Mouse (Mus musculus): ENCODE results near the gene 4932438H23Rik.

The 4932438H23Rik gene

DNA sequence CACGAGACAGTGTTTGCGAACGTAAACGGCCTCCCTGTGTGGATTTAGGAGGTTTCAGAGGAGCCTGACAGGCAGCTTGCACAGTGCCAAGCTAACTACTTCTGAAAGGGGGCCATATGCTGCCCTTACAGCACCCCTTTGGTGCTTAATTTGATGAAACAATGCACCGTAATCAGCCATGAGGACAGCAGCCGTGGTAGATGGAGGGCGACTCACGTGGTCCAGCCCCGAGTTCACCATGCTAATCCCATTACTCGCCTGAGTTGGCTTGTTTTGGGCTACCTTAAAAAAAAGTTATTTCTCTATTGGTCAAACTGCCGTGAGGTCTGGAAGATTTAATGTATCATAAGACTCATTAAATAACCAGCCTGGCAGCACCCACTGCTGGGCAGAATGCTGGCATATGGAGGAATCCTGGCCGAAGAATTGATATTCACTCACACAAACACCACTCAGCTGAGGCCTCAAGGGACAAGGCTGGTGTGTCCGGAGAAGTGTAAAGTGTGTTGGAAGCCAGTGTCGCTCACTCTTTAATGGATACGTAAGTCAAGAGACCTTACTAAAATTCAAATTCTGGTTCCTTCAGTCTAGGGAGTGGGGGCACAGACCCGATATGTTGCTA is 4.6 kb upstream of the 4932438H23Rik start:
- in situ Hi-C loops (cut with MboI, MseI), result loop anchor here (10.0 kb wide), 1 partner anchor 225 kb away; no protein-coding TSS in a partner anchor

DNA sequence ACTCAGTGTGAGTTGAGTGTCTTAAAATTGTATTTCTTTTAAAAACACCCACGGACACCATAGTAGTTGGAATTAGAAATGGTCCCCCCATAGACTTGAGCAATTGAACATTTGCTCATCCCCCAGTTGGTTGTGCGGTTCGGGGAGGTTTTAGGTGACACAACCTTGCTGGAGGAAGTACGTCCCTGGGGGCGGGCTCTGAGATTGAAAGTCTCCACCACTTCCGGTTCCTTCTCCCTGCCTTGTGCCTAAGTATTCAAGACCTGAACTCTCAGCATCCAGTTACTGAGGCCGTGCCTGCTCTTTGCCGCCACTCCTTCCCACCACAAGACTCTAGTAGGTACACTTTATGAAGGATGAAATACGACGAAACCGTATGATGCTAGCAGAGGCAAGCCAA is 2.9 kb upstream of the 4932438H23Rik start:
- in situ Hi-C loops (cut with MboI, MseI), result loop anchor here (10.0 kb wide), 1 partner anchor 227 kb away; no protein-coding TSS in a partner anchor

DNA sequence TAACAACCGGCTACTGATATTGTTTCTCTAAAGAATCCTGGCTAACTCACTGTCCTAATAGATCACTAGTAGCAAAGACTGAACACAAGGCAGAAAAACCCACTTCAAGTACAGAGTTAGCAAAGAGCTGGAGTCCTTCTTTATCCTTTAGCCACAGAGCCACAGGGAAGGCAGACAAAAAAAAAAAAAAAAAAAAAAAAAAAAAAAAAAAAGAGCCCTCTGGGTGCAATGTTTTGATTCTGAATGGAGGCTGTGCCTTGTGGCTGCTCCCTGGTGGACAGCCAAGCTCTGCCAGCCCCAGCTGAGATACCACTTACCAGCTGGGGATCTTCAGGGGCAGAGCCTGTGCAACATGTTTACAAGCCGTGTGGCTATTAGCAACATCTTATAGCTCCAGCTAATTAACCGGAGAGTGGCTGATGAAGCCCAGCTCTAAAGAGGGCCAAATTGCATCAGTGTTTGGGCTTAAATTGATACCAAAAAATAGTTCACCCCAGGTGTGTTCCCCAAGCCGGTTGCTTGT is 2.1 kb upstream of the 4932438H23Rik start:
- in situ Hi-C loops (cut with MboI, MseI), result loop anchor here (10.0 kb wide), 1 partner anchor 228 kb away; no protein-coding TSS in a partner anchor

DNA sequence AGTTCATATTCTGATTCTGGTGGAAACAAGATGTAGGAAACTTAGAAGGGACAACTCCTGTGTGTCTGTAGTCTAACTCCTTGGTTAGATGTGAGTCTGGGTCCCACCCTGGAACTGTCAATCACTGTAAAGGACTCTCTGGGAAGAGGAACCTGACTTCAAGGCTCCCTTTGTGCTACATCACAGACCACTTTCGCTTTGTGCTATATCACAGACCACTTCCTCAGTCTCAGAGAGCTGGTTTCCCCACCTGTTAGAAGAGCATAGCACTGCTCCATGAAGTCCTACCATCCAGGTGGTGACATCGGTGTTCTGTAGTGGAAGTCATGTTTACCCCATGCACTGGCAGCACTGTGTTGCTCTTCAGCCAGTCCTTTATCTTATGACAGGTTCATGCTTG is 1.1 kb upstream of the 4932438H23Rik start:
- in situ Hi-C loops (cut with MboI, MseI), result loop anchor here (10.0 kb wide), 1 partner anchor 229 kb away; no protein-coding TSS in a partner anchor

DNA sequence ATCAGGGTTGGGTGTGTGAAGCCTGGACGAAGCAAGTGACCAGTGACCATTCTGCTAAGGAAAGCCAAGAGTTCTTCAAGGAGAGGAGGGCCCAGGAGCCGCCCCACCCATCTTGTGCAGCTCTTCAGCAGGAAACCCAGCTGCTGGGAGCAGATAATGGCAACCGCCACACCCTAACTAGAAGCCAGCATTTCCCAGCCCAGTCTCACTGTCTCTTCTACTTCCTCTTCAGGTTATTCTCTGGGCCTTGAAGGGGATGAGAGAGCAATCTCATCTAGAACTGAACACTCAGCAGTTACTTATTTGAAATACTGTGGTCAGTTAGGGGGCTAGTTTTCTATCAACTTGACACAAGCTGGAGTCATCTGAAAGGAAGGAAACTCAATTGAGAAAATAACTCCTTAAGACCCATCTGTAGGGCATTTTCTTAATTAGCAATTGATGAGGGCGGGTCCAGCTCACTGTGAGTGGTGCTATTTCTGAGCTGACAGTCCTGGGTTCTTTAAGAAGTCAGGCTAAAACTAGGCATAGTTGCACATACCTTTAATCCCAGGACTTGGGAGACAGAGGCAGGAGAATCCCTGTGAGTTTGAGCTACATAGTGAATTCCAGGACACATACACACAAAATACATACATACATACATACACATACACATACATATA is 8.1 kb downstream of the 4932438H23Rik start:
- in situ Hi-C loops (cut with MboI, MseI), result no loop called here

- in situ Hi-C loops (cut with MboI, MseI), result no loop called here
Observed at GRCm38 (mm10) chr16:91085239-91085825, 9.6 kb downstream of the 4932438H23Rik start.

GRCm38 (mm10) chr16:91084307-91085238 is 10.3 kb downstream of the 4932438H23Rik start:
- in situ Hi-C loops (cut with MboI, MseI), result loop anchor here (5.0 kb wide), 1 partner anchor 268 kb away; no protein-coding TSS in a partner anchor

DNA sequence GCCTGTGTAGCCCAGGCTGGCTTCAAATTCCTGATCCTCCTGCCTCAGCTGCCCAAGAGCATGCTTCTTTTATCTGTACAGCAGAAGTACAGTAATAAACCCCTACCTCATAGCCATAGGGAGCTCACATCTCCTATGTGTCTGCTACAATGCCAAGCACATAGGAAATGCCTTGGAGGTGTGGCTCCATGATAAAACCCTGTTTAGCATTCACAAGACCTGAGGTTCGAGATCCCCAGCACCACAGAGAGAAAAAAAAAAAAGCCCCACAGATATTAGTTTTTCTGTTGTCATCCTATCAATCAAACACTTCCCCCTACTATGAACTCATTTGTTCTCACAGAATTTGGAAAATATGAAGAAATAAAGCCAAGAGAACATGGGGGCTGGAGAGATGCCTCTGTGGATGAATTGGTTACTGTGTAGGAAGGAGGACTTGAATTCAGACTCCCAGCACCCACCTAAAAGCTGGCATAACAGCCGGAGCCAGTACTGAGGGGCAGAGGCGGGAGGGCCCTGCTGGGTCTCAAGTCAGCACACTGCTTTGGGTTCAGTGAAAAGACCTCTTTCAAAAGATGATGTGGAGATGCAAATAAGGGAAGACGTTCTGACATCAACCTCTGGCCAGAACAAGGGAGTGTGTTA is 11.8 kb downstream of the 4932438H23Rik start:
- in situ Hi-C loops (cut with MboI, MseI), result loop anchor here (5.0 kb wide), 1 partner anchor 269 kb away; no protein-coding TSS in a partner anchor

DNA sequence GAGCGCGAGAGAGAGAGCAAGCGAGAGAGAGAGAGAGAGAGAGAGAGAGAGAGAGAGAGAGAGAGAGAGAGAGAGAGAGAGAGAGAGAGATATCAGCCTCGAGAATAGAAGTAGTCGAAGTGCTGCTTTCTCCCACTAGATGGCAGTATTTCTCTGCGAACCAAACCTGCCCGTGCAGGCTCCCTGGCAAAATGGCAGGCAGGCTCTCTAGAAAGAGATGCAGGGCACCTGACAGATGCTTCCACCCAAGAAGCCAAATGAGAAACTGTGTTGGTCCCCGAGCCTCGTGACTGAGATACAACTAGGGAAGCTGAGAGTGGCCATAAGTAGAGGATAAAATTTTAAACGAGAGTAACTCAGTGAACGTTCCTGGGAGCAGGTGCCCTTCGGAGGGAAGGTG is 13.4 kb downstream of the 4932438H23Rik start:
- in situ Hi-C loops (cut with MboI, MseI), result loop anchor here (5.0 kb wide), 1 partner anchor 271 kb away; no protein-coding TSS in a partner anchor

- in situ Hi-C loops (cut with MboI, MseI), result loop anchor here (5.0 to 10.0 kb wide), 2 partner anchors 129 to 419 kb away; no protein-coding TSS in a partner anchor
Observed at GRCm38 (mm10) chr16:91076180-91076579, 18.7 kb downstream of the 4932438H23Rik start.

- in situ Hi-C loops (cut with MboI, MseI), result loop anchor here (5.0 to 10.0 kb wide), 2 partner anchors 128 to 419 kb away; no protein-coding TSS in a partner anchor
Observed at GRCm38 (mm10) chr16:91075423-91075822, 19.5 kb downstream of the 4932438H23Rik start.

DNA sequence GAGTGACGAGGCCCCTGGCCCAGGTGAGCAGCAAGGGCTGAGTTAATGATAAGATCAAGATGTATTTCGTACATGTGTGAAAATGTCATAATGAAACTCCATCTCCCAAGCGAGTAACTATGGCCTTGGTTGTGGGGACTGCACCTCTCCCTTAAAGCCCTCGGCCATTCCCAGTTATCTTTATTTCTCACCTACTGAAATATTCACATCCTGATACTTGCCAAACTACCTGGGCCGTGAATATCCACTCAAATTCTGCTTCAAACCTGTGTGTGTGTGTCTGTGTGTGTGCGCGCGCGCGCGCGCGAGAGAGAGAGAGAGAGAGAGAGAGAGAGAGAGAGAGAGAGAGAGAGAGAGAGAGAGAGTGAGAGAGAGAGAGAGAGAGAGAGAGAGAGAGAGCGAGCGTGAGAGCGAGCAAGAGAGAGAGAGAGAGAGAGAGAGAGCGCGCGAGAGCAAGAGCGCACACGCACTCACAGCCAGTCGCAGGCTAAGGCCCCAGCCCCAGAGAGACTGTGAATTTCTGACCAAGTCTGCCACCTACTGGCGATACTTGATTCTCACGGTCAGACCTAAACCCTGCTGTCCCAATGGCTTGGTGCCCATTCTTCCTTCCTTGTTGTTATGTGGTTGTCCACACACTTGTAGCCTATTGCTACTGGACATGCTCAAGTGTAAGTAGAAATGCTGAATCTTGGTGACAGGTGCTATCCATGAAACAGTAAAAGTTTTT is 21.6 kb downstream of the 4932438H23Rik start:
- in situ Hi-C loops (cut with MboI, MseI), result loop anchor here (10.0 kb wide), 1 partner anchor 421 kb away; no protein-coding TSS in a partner anchor

- in situ Hi-C loops (cut with MboI, MseI), result loop anchor here (10.0 kb wide), 1 partner anchor 423 kb away; no protein-coding TSS in a partner anchor
Observed at GRCm38 (mm10) chr16:91072256-91072655, 22.7 kb downstream of the 4932438H23Rik start.

GRCm38 (mm10) chr16:91068969-91069368 is 26.0 kb downstream of the 4932438H23Rik start:
- in situ Hi-C loops (cut with MboI, MseI), result no loop called here

DNA sequence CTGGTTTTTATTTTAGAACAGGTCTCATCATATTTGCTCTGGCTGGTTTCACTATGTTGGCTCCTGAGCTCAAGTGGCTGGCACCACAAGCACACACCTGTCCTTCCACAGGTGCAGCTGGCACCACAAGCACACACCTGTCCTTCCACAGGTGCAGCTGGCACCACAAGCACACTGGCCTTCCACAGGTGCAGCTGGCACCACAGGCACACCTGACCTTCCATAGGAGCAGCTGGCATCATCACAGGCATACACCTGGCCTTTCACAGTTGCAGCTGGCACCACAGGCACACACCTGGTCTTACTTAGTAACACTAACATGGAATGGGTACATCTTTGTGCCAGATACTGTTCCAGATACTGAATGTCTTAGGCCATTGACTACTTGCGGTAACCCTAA is 27.8 kb downstream of the 4932438H23Rik start:
- in situ Hi-C loops (cut with MboI, MseI), result no loop called here

DNA sequence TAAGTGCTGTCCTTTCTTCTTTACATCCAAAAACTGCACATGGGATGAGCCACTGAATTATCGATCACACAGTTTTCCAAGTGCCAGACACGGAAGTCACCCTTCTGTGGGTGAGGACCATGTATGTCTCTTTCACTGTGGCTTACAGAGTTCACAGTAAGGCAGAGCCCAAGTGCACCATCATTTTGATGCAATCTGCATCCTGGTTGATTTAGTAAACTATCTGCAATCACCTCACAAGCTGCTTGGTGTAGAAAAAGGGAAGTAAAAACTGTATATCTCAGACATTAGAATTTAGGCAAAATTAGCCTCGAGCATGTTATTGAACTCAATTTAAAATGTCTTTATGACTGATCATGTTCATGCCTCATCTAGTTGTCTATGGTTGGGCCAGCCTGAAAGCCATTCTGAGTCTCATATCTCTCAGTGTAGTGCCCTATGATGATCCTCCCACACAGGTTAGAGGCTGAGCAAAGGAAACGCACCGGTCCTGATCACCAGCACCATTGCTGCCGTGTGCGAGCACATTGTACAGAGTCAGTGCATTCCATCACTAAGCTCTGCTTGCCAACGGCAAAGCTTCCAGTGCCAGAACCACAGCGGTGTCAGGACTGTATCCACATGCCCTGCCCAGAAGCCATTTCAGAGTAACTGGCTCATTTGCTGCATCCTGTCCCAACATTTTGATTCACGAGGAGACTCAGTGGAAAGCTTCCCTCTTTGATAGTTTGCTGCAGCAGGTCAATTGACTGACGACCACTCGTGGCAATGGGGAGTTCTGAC is 30.1 kb downstream of the 4932438H23Rik start:
- in situ Hi-C loops (cut with MboI, MseI), result no loop called here

DNA sequence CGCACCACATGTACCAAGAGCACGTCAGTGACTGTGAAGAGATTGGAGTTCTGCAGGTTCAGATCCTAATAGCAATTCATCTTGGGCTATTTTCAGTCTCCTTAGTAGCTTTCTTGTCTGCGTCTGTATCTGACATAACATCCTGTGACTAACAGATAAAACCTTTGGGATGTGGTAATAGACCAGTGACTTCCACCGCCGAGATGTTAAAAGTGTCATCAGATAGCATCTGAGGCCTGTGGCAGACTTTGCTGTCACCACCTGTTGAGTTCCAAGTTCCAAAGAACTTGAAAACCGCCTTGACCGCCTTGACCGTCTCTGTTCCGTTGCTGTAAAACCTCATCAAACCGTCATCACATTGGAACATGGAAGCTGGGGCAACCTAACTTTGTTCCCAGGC is 31.1 kb downstream of the 4932438H23Rik start:
- in situ Hi-C loops (cut with MboI, MseI), result no loop called here

DNA sequence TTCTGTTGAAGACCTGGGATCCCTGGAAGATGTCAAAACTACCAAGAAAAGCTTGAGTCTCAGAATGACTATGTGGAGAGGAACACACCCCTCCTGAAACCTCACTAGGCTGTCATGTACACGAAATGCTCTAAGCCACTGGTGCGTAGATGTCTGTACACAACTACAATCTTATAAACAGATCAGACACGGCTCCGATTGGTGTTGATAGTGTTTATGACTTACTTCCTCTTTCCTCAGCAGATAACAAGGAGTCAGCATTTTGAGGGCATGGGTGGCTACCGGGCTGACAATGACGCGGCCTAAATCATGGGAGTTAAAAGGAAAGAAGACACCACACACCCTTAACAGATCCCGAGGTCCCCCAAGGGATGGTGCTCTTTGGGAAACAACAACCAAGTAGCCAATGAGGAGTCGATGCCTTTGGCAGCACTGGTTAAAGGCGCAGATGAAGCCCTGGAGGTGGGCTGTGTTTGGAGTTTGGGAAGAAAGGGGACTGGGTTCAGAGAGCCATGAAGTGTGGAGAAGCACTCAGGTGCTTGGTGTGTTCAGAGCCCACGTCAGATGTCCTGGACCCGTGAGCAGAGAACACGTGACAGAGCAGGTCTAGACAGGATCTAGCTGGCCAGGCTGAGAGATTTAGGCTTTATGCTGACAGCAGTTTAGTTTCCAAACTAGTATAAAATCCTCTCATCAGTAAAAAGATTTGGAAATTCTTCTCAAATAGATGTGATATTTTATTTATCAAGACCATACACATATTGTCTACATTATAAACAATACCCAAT is 33.2 kb downstream of the 4932438H23Rik start:
- in situ Hi-C loops (cut with MboI, MseI), result no loop called here

All from T-helper 2 cell (primary cell).